Mouse (Mus musculus): ENCODE results near the gene Gm973. TPM values are rescaled to one million over a fixed set of nuclear protein-coding genes. Genes with fewer than 3 reads are reported as not detected.
A peak's percentile ranks its signal among the peaks of the same experiment; 100 is the strongest.

Gene Gm973
- polyA plus RNA-seq, 1 experiment, result 0.13 TPM

GRCm38 (mm10) chr1:59589271-59589670 is 73.2 kb downstream of the Gm973 start:
- H3K4me1 ChIP-seq (ENCODE audit: control insufficient read depth, insufficient read depth, insufficient read length, low read length), result peaks cover 2% of the 10 kb centered on the region; the same call in 1 of the 2 replicates
- no peaks in the 10 kb centered on the region for H3K36me3 ChIP-seq (ENCODE audit: control insufficient read depth, insufficient read depth, low read length)
- H3K27ac ChIP-seq (ENCODE audit: insufficient read depth, low read depth, low read length), result no peak overlapping the region
- no peak overlapping the region for H3K4me3 ChIP-seq (ENCODE audit: low read depth, low read length)
- TF ChIP-seq POLR2A (IDR thresholded peaks at IDR 0.05; ENCODE audit: low read depth, low read length), result no peak
- H3K27me3 ChIP-seq (ENCODE audit: control insufficient read depth, insufficient read depth, low read length), result no peaks in the 10 kb centered on the region
- WGBS, result 77% methylated on average over 1 of the region's 1 CpGs

- Histone ChIP-seq H3K36me3 (ENCODE audit: control insufficient read depth, insufficient read depth, low read length) (no peaks in the 10 kb centered on the region), H3K4me3 (ENCODE audit: low read depth, low read length) (no peak overlapping the region), H3K27me3 (ENCODE audit: control insufficient read depth, insufficient read depth, low read length) (no peaks in the 10 kb centered on the region), H3K4me1 (ENCODE audit: control insufficient read depth, insufficient read depth, insufficient read length, low read length) (no peaks in the 10 kb centered on the region; the same call in 1 of the 2 replicates), H3K27ac (ENCODE audit: insufficient read depth, low read depth, low read length) (no peak overlapping the region)
- WGBS, result 25% methylated on average over 10 of the region's 10 CpGs
- no peak for TF ChIP-seq POLR2A (IDR thresholded peaks at IDR 0.05; ENCODE audit: low read depth, low read length)
- TF ChIP-seq CTCF (IDR thresholded peaks at IDR 0.05; ENCODE audit: extremely low read depth, insufficient read length, insufficient replicate concordance, low read depth, low read length), result no peak
Observed at GRCm38 (mm10) chr1:59592359-59592758, 76.3 kb downstream of the Gm973 start.

GRCm38 (mm10) chr1:59592876-59593275 is 76.8 kb downstream of the Gm973 start:
- no peak for TF ChIP-seq CTCF (IDR thresholded peaks at IDR 0.05; ENCODE audit: extremely low read depth, insufficient read length, insufficient replicate concordance, low read depth, low read length)
- no peak for TF ChIP-seq POLR2A (IDR thresholded peaks at IDR 0.05; ENCODE audit: low read depth, low read length)
- 16% methylated on average over 12 of the region's 12 CpGs for WGBS
- no peak overlapping the region for H3K4me3 ChIP-seq (ENCODE audit: low read depth, low read length)

GRCm38 (mm10) chr1:59593622-59594035 is 77.6 kb downstream of the Gm973 start:
- 65% methylated on average over 2 of the region's 2 CpGs for WGBS
- no peak for TF ChIP-seq POLR2A (IDR thresholded peaks at IDR 0.05; ENCODE audit: low read depth, low read length)
- no peak for TF ChIP-seq CTCF (IDR thresholded peaks at IDR 0.05; ENCODE audit: extremely low read depth, insufficient read length, insufficient replicate concordance, low read depth, low read length)
- H3K4me1 ChIP-seq (ENCODE audit: control insufficient read depth, insufficient read depth, insufficient read length, low read length), result no peaks in the 10 kb centered on the region; the same call in 1 of the 2 replicates

More at GRCm38 (mm10) chr1:59592876-59593275, 76.8 kb downstream of the Gm973 start:
- Histone ChIP-seq H3K36me3 (ENCODE audit: control insufficient read depth, insufficient read depth, low read length) (no peaks in the 10 kb centered on the region), H3K27ac (ENCODE audit: insufficient read depth, low read depth, low read length) (no peak overlapping the region), H3K27me3 (ENCODE audit: control insufficient read depth, insufficient read depth, low read length) (no peaks in the 10 kb centered on the region), H3K4me1 (ENCODE audit: control insufficient read depth, insufficient read depth, insufficient read length, low read length) (no peaks in the 10 kb centered on the region; the same call in 1 of the 2 replicates)

GRCm38 (mm10) chr1:59594586-59595266 is 78.7 kb downstream of the Gm973 start:
- Histone ChIP-seq H3K4me3 (ENCODE audit: low read depth, low read length) (no peak overlapping the region), H3K4me1 (ENCODE audit: control insufficient read depth, insufficient read depth, insufficient read length, low read length) (no peaks in the 10 kb centered on the region; the same call in 1 of the 2 replicates), H3K27ac (ENCODE audit: insufficient read depth, low read depth, low read length) (no peak overlapping the region), H3K27me3 (ENCODE audit: control insufficient read depth, insufficient read depth, low read length) (no peaks in the 10 kb centered on the region), H3K36me3 (ENCODE audit: control insufficient read depth, insufficient read depth, low read length) (no peaks in the 10 kb centered on the region)
- TF ChIP-seq CTCF (IDR thresholded peaks at IDR 0.05; ENCODE audit: extremely low read depth, insufficient read length, insufficient replicate concordance, low read depth, low read length) (no peak), POLR2A (IDR thresholded peaks at IDR 0.05; ENCODE audit: low read depth, low read length) (no peak)
- 93% methylated on average over 11 of the region's 11 CpGs for WGBS

More at GRCm38 (mm10) chr1:59593622-59594035, 77.6 kb downstream of the Gm973 start:
- no peak overlapping the region for H3K4me3 ChIP-seq (ENCODE audit: low read depth, low read length)
- no peaks in the 10 kb centered on the region for H3K27me3 ChIP-seq (ENCODE audit: control insufficient read depth, insufficient read depth, low read length)
- H3K36me3 ChIP-seq (ENCODE audit: control insufficient read depth, insufficient read depth, low read length), result no peaks in the 10 kb centered on the region
- no peak overlapping the region for H3K27ac ChIP-seq (ENCODE audit: insufficient read depth, low read depth, low read length)

GRCm38 (mm10) chr1:59595609-59596008 is 79.5 kb downstream of the Gm973 start:
- Histone ChIP-seq H3K27ac (ENCODE audit: insufficient read depth, low read depth, low read length) (no peak overlapping the region), H3K36me3 (ENCODE audit: control insufficient read depth, insufficient read depth, low read length) (no peaks in the 10 kb centered on the region), H3K4me3 (ENCODE audit: low read depth, low read length) (no peak overlapping the region), H3K4me1 (ENCODE audit: control insufficient read depth, insufficient read depth, insufficient read length, low read length) (no peaks in the 10 kb centered on the region; the same call in 1 of the 2 replicates), H3K27me3 (ENCODE audit: control insufficient read depth, insufficient read depth, low read length) (no peaks in the 10 kb centered on the region)
- WGBS, result 89% methylated on average over 9 of the region's 9 CpGs
- TF ChIP-seq POLR2A (IDR thresholded peaks at IDR 0.05; ENCODE audit: low read depth, low read length), result no peak
- no peak for TF ChIP-seq CTCF (IDR thresholded peaks at IDR 0.05; ENCODE audit: extremely low read depth, insufficient read length, insufficient replicate concordance, low read depth, low read length)

- TF ChIP-seq POLR2A (IDR thresholded peaks at IDR 0.05; ENCODE audit: low read depth, low read length) (no peak), CTCF (IDR thresholded peaks at IDR 0.05; ENCODE audit: extremely low read depth, insufficient read length, insufficient replicate concordance, low read depth, low read length) (no peak)
- H3K27ac ChIP-seq (ENCODE audit: insufficient read depth, low read depth, low read length), result peak overlapping the region; percentile 56
Observed at GRCm38 (mm10) chr1:59602531-59603416, 86.7 kb downstream of the Gm973 start.

More at GRCm38 (mm10) chr1:59602531-59603416, 86.7 kb downstream of the Gm973 start:
- Histone ChIP-seq H3K36me3 (ENCODE audit: control insufficient read depth, insufficient read depth, low read length) (no peaks in the 10 kb centered on the region), H3K4me3 (ENCODE audit: low read depth, low read length) (no peak overlapping the region), H3K27me3 (ENCODE audit: control insufficient read depth, insufficient read depth, low read length) (no peaks in the 10 kb centered on the region), H3K4me1 (ENCODE audit: control insufficient read depth, insufficient read depth, insufficient read length, low read length) (0 out of 2 replicates have a peak, but pooled peaks cover 3% of the 10 kb centered on the region)
- 56% methylated on average over 11 of the region's 11 CpGs for WGBS

Data from small intestine, adult 2 months (tissue).